Mouse (Mus musculus) retina, postnatal 7 days (tissue): ENCODE data around the gene Arhgef38.

Source experiments
- DNase-seq: peaks from one replicate; pipeline ENCODE4 v3.0.0-alpha.2; 2012; ENCODE audit warnings: low read depth, low spot score

The Arhgef38 gene

DNA sequence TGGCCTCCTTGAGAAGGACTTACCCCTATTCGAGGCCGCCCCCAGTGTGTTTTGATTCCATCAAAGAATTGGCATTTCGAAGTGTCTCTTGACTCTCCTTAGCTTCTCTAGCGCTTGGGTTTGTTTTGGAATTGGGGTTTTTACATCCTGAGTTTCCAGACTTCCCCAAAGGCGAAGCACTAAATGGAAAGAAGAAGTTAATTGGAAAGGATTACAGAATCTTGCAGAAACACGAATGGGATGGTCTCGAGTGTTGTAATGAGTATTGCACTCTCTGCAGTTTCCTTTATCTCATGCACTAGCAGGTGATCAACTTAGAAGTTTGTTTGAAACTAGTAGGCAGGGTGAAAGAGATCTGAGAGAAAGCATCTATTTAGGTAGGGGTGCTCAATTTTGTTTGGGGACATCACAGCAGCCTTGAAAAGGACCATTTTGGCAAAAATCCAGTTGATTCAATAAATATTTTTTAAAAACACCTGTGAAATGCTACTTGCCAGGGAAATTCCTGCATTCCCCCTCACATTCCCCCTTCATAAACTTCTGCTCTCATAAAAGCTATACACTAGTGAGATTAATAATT, 142.4 kb downstream of the Arhgef38 start:
- no peak for DNase-seq

- peak; percentile 94 for DNase-seq
Measured at GRCm38 (mm10) chr3:133091664-133092273, 143.0 kb downstream of the Arhgef38 start, which contains the start of the genes Ints12 and Gstcd. Gene Ints12, plus strand, starts transcription at chr3:133091840. Gene Gstcd, minus strand, starts transcription at chr3:133092033.

DNA sequence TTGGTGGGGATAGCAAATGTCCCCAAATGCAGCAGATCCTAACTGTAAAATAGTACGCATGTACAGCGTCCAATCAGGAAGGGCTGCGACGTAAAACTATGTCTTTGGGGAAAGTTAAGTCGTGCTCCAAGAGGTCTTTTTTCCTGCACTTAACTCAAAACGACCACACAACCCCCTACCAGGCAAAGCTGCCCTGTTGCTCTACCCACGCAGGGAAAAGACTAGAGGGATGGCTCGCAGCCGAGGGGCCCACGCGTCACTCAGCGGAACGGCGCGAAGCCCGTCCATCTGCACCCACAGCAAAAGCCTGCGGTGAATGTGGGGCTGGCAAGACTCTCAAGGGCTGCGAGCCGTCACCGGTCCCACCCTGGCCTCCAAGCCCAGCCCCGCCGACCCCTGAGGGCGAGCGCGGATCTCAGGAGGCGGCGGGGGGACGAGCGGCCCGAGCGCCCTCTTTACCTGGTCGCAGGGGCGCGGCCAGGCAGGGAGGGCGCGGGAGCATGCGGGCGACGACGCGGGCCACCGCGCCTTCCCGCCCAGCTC, 143.6 kb downstream of the Arhgef38 start:
- DNase-seq: no peak

GRCm38 (mm10) chr3:133090247-133091120, 144.3 kb downstream of the Arhgef38 start:
- DNase-seq: no peak

- DNase-seq: peak; percentile 57
Measured at GRCm38 (mm10) chr3:133085858-133086257, 148.9 kb downstream of the Arhgef38 start.

DNA sequence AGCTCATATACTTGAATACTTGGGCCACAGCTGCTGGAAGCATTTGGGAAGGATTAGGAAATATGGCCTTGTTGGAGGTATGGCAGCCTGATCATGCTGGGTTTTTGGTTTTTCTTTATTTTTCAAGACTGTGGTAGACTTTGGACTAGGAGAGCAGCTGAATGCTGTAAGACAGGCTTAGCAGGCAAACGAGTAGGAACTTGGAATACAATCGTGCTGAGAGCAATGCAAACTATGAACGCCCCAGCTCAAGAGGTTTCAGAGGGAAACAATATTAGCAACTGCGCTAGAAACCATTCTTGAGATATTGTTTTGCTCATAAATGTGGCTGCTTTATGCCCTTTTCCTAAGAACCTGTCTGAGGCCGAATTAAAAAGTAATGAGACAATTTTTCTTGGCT, 152.0 kb downstream of the Arhgef38 start:
- no peak for DNase-seq

DNA sequence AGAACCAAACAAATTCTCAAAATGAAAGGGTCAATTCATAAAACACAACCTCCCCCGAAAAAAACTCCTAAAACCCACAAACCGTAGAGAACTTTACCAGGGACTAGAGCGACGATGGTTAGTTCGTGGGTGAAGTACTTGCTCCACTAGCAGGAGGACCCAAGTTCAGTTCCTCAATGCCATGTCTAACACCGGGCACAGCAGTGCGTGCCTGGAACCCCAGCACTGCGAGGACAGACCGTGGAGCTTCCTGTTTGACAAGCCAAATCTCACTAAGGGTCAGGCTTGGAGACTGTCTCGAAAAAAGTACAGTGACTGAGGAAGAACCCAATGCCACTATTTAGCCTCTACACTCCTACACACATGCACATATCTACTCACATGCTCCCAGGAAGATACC, 159.2 kb downstream of the Arhgef38 start:
- DNase-seq: no peak
